Mouse (Mus musculus) C2C12 (cell line): ENCODE data around the gene Gm21974.

Experiments used
- CTCF ChIP-seq: IDR thresholded peaks from one replicate; pipeline ENCODE4 v1.5.1; 2011; ENCODE audit not compliant: control insufficient read depth, insufficient read depth, insufficient read length
- USF1 ChIP-seq: IDR thresholded peaks from one replicate; pipeline ENCODE4 v1.6.1; 2011; ENCODE audit warnings: low read depth, mild to moderate bottlenecking, control low read depth, moderate library complexity

GRCm38 (mm10) chr7:127890798-127891197, 4.5 kb downstream of the Gm21974 start, which contains the start of gene Prss53:
- TF ChIP-seq CTCF (no peak), USF1 (no peak)
